Mouse (Mus musculus) bone marrow, adult 2 months (tissue): Measurements from ENCODE around the gene Mblac1. TPM values are rescaled to one million over a fixed set of nuclear protein-coding genes. Genes with fewer than 3 reads are reported as not detected.

Source experiments
- H3K27ac ChIP-seq: fragments of 200-500 bp; 2 replicates; pipeline ENCODE4 v1.5.1; 2012; ENCODE audit warnings: low read depth, mild to moderate bottlenecking, control low read depth, inconsistent platforms, low read length; ENCODE audit not compliant: control insufficient read depth, poor library complexity, insufficient read depth
- H3K4me1 ChIP-seq: fragments of 200-500 bp; 2 replicates; pipeline ENCODE4 v1.6.1; 2011; ENCODE audit warnings: low read length; ENCODE audit not compliant: control insufficient read depth, insufficient read depth
- H3K4me3 ChIP-seq: fragments of 200-500 bp; replicated peaks from 2 replicates; pipeline ENCODE3; 2011; ENCODE audit warnings: mild to moderate bottlenecking, low read depth, low read length, control low read depth; ENCODE audit not compliant: control insufficient read depth
- CTCF ChIP-seq: fragments of 200-500 bp; IDR thresholded peaks from 2 replicates; pipeline ENCODE4 v1.5.1; 2011; ENCODE audit warnings: low read length, control low read depth; ENCODE audit not compliant: control insufficient read depth, insufficient read depth
- POLR2A ChIP-seq: fragments of 200-500 bp; IDR thresholded peaks from 2 replicates; pipeline ENCODE4 v1.6.1; 2011; ENCODE audit warnings: low read depth, mild to moderate bottlenecking, control low read depth, low read length, borderline replicate concordance; ENCODE audit not compliant: control insufficient read depth
- WGBS: fragments of 180-500 bp; shearing (Covaris S2); methylation state at CpG from one replicate; pipeline ENCODE4 v1.1.7; 2018; 5-methylcytosine and 5-hydroxymethylcytosine counted together
- polyA plus RNA-seq: library from polyadenylated mRNA; stranded (reverse); fragments of >200 nt; gene quantifications from 2 replicates; pipeline ENCODE4 v1.2.4, GENCODE M21; 2011; ENCODE audit warnings: low replicate concordance; ENCODE audit not compliant: missing spikeins, insufficient read depth, insufficient read length

Mblac1 gene
- polyA plus RNA-seq, 1 experiment, result 2.3 TPM

DNA sequence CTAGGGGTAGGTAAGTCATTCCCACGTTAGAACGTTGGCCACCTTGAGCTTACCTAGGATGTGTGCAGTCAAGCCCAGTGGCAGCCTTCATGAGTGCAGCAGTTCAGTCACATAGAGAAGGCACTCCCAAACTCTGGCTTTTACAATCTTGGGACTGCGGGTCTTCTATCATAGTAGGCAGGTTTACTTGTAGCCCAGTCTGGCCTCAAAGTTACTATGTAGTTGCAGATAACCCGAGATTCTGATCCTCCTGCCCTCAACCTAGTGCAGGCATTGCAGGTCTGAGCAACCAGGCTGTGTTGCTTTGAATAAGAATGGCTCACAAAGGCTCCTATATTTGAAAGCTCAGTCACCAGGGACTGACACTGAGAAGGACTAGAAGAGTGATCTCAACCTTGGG, 32.4 kb downstream of the Mblac1 start:
- Histone ChIP-seq H3K4me1 (peaks cover 1% of the 10 kb centered on the region; the same call in 1 of the 2 replicates), H3K27ac (peak overlapping the region; percentile 55; the same call in 1 of the 2 replicates), H3K4me3 (peak overlapping the region; percentile 54)
- TF ChIP-seq POLR2A (no peak), CTCF (no peak)
- WGBS, result 6% methylated on average over 4 of the region's 4 CpGs

DNA sequence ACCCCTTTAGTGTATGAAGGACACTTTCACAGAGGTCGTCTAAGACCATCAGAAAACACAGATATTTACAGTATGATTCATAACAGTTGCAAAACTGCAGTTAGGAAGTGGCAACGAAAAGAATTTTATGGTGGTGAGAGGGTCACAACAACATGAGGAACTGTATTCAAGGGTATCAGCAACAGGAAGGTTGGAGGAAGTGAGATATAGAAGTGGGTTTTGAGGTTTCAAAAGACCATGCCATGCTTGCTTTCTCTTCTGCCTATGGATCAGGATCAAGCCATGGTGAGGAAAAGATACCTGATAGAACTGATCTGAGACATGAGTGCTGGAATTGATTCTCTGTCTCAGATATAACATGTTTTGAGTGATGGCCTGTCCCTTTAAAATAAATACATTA, 33.3 kb downstream of the Mblac1 start:
- Histone ChIP-seq H3K4me1 (peaks cover 1% of the 10 kb centered on the region; the same call in 1 of the 2 replicates), H3K4me3 (no peak overlapping the region), H3K27ac (no peak overlapping the region)
- WGBS, result 2% methylated on average over 2 of the region's 2 CpGs
- TF ChIP-seq CTCF (no peak), POLR2A (no peak)

DNA sequence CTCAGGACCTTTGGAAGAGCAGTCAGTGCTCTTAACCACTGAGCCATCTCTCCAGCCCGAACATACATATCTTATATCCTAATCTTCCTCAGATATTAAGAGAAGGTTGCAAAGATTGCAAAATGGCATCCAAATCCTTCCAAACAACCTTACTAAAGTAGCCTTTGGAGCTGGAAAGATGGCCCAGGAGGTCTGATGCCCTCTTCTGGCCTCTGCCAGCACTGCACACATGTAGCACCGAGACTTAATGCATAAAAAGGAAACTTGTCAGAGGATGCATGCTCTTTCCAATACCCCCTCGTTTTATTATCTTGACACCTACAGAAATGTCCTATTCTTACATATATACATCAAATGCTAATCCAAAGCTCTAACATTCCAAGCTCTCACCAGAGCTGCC, 33.9 kb downstream of the Mblac1 start:
- TF ChIP-seq POLR2A, result no peak
- TF ChIP-seq CTCF, result peak; percentile 59
- Histone ChIP-seq H3K4me1 (peaks cover 1% of the 10 kb centered on the region; the same call in 1 of the 2 replicates), H3K27ac (no peak overlapping the region), H3K4me3 (no peak overlapping the region)
- WGBS, result 19% methylated on average over 3 of the region's 3 CpGs

- H3K27ac ChIP-seq, result no peak overlapping the region
- no peak for TF ChIP-seq POLR2A
- TF ChIP-seq CTCF, result no peak
- H3K4me3 ChIP-seq, result no peak overlapping the region
- H3K4me1 ChIP-seq, result peaks cover 1% of the 10 kb centered on the region; the same call in 1 of the 2 replicates
- 57% methylated on average over 3 of the region's 3 CpGs for WGBS
Observed at GRCm38 (mm10) chr5:138229511-138229910, 35.4 kb downstream of the Mblac1 start.

- no peaks in the 10 kb centered on the region; the same call in 1 of the 2 replicates for H3K4me1 ChIP-seq
- H3K4me3 ChIP-seq, result no peak overlapping the region
- no peak overlapping the region for H3K27ac ChIP-seq
- TF ChIP-seq CTCF, result no peak
- no peak for TF ChIP-seq POLR2A
- 84% methylated on average over 2 of the region's 2 CpGs for WGBS
Observed at GRCm38 (mm10) chr5:138233778-138234177, 39.7 kb downstream of the Mblac1 start.

DNA sequence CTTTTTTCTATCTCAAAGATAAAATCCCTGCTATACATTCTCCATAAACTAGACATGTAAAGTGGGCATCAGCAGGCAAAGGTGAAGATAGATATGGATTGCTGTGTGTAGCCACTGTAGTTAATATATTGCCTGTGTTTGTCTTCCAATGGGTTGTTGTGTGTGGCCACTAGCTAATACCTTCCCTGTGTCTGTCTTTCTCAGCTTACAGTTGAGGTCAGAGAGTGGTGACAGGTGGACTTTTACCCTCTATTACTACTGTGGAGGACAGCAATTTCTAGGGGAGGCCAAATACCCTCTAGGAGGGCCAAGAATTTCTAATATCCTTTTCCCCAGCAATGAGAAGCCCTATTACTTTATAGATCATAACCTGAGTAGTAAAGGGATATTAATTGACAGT, 40.1 kb downstream of the Mblac1 start:
- Histone ChIP-seq H3K4me3 (no peak overlapping the region), H3K27ac (no peak overlapping the region), H3K4me1 (no peaks in the 10 kb centered on the region; the same call in 1 of the 2 replicates)
- TF ChIP-seq POLR2A, result no peak
- TF ChIP-seq CTCF, result no peak

GRCm38 (mm10) chr5:138241511-138241910, 47.4 kb downstream of the Mblac1 start:
- no peak overlapping the region for H3K4me3 ChIP-seq
- no peak overlapping the region for H3K27ac ChIP-seq
- TF ChIP-seq POLR2A, result no peak
- TF ChIP-seq CTCF, result no peak
- no peaks in the 10 kb centered on the region; the same call in 1 of the 2 replicates for H3K4me1 ChIP-seq
- WGBS, result 5% methylated on average over 2 of the region's 2 CpGs

Other genes with a start within 250 kb of the Mblac1 start
- not detected in 2 replicates for gene Gjc3, start 231.2 kb upstream of the Mblac1 start, polyA plus RNA-seq
- gene Azgp1, start 212.8 kb upstream of the Mblac1 start, polyA plus RNA-seq, result 4.6 and 9.7 TPM in 2 replicates
- not detected in 2 replicates for gene Smok3a, start 173.1 kb upstream of the Mblac1 start, polyA plus RNA-seq
- gene Smok3b, start 172.9 kb upstream of the Mblac1 start, polyA plus RNA-seq, result not detected in 2 replicates
- not detected in 2 replicates for gene Smok3c, start 141.1 kb upstream of the Mblac1 start, polyA plus RNA-seq
- gene Zkscan1, start 109.2 kb upstream of the Mblac1 start, polyA plus RNA-seq, result 6.0 and 9.0 TPM in 2 replicates
- gene Zscan21, start 77.4 kb upstream of the Mblac1 start, polyA plus RNA-seq, result 4.3 and 6.5 TPM in 2 replicates
- 2.2 and 2.7 TPM in 2 replicates for gene Zfp113, start 38.6 kb upstream of the Mblac1 start, polyA plus RNA-seq
- gene Cops6, start 33.2 kb upstream of the Mblac1 start, polyA plus RNA-seq, result 36.0 and 72.4 TPM in 2 replicates
- 24.8 and 37.2 TPM in 2 replicates for gene Ap4m1, start 22.3 kb upstream of the Mblac1 start, polyA plus RNA-seq
- gene Mcm7, start 21.9 kb upstream of the Mblac1 start, polyA plus RNA-seq, result 198 and 236 TPM in 2 replicates
- 13.2 and 31.0 TPM in 2 replicates for gene Taf6, start 6.9 kb upstream of the Mblac1 start, polyA plus RNA-seq
- gene Cnpy4, start 6.8 kb upstream of the Mblac1 start, polyA plus RNA-seq, result 14.1 and 19.6 TPM in 2 replicates
- 0.74 TPM in 1 of 2 replicates, not detected in the other for gene Nxpe5, start 31.6 kb downstream of the Mblac1 start, polyA plus RNA-seq
- gene Lamtor4, start 61.2 kb downstream of the Mblac1 start, polyA plus RNA-seq, result 69.8 and 167 TPM in 2 replicates
- 54.9 and 151 TPM in 2 replicates for gene BC037034, start 69.7 kb downstream of the Mblac1 start, polyA plus RNA-seq
- gene Gal3st4, start 78.5 kb downstream of the Mblac1 start, polyA plus RNA-seq, result not detected in 2 replicates
- gene Gm43720, start 85.6 kb downstream of the Mblac1 start, polyA plus RNA-seq, result 0.25 TPM in 1 of 2 replicates, not detected in the other
- gene Gpc2, start 85.7 kb downstream of the Mblac1 start, polyA plus RNA-seq, result 4.0 and 8.4 TPM in 2 replicates
- gene Stag3, start 85.9 kb downstream of the Mblac1 start, polyA plus RNA-seq, result 12.4 and 13.5 TPM in 2 replicates
- gene Pvrig, start 147.6 kb downstream of the Mblac1 start, polyA plus RNA-seq, result not detected in 2 replicates
- 2.2 and 8.5 TPM in 2 replicates for gene Zfp157, start 247.2 kb downstream of the Mblac1 start, polyA plus RNA-seq